Mouse (Mus musculus) E14TG2a.4 (cell line): ENCODE measurements around the gene Gm28047.

Source experiments
- H3K27me3 ChIP-seq: 2 replicates; pipeline ENCODE4 v1.6.1; 2014; ENCODE audit warnings: low read length, control low read depth; ENCODE audit not compliant: insufficient read depth
- H3K36me3 ChIP-seq: 2 replicates; pipeline ENCODE4 v1.6.1; 2014; ENCODE audit warnings: low read length, control low read depth; ENCODE audit not compliant: insufficient read depth
- H3K4me1 ChIP-seq: replicated peaks from 2 replicates; pipeline ENCODE4 v1.6.1; 2014; ENCODE audit warnings: low read depth, low read length, control low read depth
- H3K4me3 ChIP-seq: replicated peaks from 2 replicates; pipeline ENCODE4 v1.5.1; 2014; ENCODE audit warnings: mild to moderate bottlenecking, low read length
- H3K9me3 ChIP-seq: 2 replicates; pipeline ENCODE4 v1.6.1; 2014; ENCODE audit warnings: low read length, control low read depth
- CTCF ChIP-seq: conservative IDR thresholded peaks from 2 replicates; pipeline ENCODE4 v1.5.1; 2014; ENCODE audit warnings: low read length
- NANOG ChIP-seq: IDR thresholded peaks from 2 replicates; pipeline ENCODE4 v1.6.1; 2014; ENCODE audit warnings: borderline replicate concordance, low read length, mixed read lengths
- POU5F1 ChIP-seq: IDR thresholded peaks from 2 replicates; pipeline ENCODE4 v1.6.1; 2014; ENCODE audit warnings: low read length, borderline replicate concordance

The Gm28047 gene

GRCm38 (mm10) chr15:102546677-102547427 lies 78.0 kb downstream of the Gm28047 start:
- H3K4me3 ChIP-seq: no peak overlapping the region
- H3K9me3 ChIP-seq: no peaks in the 10 kb centered on the region
- TF ChIP-seq NANOG: no peak
- no peak for TF ChIP-seq CTCF
- TF ChIP-seq POU5F1: no peak
- peaks cover 49% of the 10 kb centered on the region for H3K36me3 ChIP-seq
- H3K27me3 ChIP-seq: no peaks in the 10 kb centered on the region
- H3K4me1 ChIP-seq: no peaks in the 10 kb centered on the region

GRCm38 (mm10) chr15:102546246-102546645 lies 78.6 kb downstream of the Gm28047 start:
- Histone ChIP-seq H3K4me1 (no peaks in the 10 kb centered on the region), H3K27me3 (no peaks in the 10 kb centered on the region), H3K4me3 (no peak overlapping the region), H3K36me3 (peaks cover 45% of the 10 kb centered on the region), H3K9me3 (no peaks in the 10 kb centered on the region)
- TF ChIP-seq CTCF (no peak), POU5F1 (no peak), NANOG (no peak)

GRCm38 (mm10) chr15:102544801-102545200 lies 80.1 kb downstream of the Gm28047 start:
- H3K27me3 ChIP-seq: no peaks in the 10 kb centered on the region
- H3K4me1 ChIP-seq: peaks cover 8% of the 10 kb centered on the region; the same call in 1 of the 2 replicates
- TF ChIP-seq CTCF: no peak
- TF ChIP-seq POU5F1: no peak
- H3K9me3 ChIP-seq: no peaks in the 10 kb centered on the region
- H3K36me3 ChIP-seq: peaks cover 49% of the 10 kb centered on the region
- H3K4me3 ChIP-seq: no peak overlapping the region

GRCm38 (mm10) chr15:102533926-102534325 lies 90.9 kb downstream of the Gm28047 start:
- H3K4me3 ChIP-seq: no peak overlapping the region
- no peaks in the 10 kb centered on the region for H3K9me3 ChIP-seq
- H3K36me3 ChIP-seq: peaks cover 64% of the 10 kb centered on the region
- H3K27me3 ChIP-seq: no peaks in the 10 kb centered on the region
- H3K4me1 ChIP-seq: no peaks in the 10 kb centered on the region
- TF ChIP-seq NANOG: no peak
- TF ChIP-seq CTCF: no peak
- TF ChIP-seq POU5F1: no peak

DNA sequence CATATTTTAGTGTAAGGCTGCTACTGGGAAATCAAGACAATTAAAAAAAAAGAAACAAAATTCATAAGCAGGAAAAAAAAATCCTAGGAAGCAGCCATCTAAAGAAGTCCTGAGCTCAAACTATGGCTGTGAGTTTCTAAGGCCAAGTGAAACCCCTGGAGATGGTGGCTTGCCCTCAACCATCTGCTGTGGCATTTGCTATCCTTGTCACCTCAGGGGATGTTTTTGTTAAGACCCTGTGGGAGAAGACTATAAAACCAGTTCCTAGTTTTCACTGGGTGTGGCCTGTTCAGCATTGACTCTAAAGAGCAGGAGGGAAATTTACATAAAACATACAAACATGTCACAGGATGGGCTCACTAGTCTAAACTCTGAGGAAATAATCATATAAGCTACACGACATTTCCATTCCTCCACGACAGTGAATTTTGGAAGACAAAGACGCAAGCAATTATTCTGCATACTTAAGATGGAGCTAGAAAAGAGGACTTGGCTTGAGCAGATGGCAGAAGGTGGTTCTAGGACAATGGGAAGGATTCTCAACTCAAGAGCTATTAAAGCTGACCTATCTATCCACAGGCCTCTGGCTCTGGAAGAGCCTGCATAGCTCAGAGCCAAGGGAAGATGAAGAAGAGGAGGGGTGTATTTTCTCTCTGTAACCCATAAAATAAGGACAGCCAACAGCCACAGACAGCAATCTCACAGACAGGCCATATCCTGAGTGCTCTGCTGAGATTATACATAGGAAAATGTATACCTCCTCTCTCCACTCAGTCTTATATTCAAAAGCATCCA lies 92.6 kb downstream of the Gm28047 start:
- TF ChIP-seq CTCF: no peak
- TF ChIP-seq NANOG: no peak
- no peak for TF ChIP-seq POU5F1
- peaks cover 74% of the 10 kb centered on the region for H3K36me3 ChIP-seq

DNA sequence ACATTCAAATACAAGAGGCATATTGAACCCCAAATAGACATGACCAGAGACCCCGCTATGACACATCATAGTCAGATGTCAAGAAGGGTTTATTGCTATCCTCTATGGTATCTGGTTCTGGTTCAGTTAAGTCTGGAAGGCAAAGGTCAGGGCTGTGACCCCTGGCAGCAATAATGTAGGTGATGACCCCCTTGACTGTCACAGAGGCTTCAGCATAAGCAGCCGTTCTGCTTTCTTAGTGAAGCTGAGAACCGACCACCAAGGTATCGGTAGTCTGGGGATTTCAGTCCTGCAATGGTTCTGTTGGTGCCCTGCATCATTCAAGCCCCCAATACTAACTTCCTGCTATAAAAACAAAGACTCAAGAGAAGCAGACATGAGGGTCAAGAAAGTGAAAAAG lies 93.3 kb downstream of the Gm28047 start:
- Histone ChIP-seq H3K36me3 (peaks cover 76% of the 10 kb centered on the region), H3K9me3 (no peaks in the 10 kb centered on the region), H3K27me3 (no peaks in the 10 kb centered on the region), H3K4me1 (no peaks in the 10 kb centered on the region; the same call in 1 of the 2 replicates), H3K4me3 (no peak overlapping the region)
- TF ChIP-seq POU5F1 (no peak), NANOG (no peak), CTCF (no peak)

More for the DNA sequence above, 92.6 kb downstream of the Gm28047 start:
- Histone ChIP-seq H3K4me3 (no peak overlapping the region), H3K9me3 (no peaks in the 10 kb centered on the region), H3K27me3 (no peaks in the 10 kb centered on the region), H3K4me1 (no peaks in the 10 kb centered on the region; the same call in 1 of the 2 replicates)

GRCm38 (mm10) chr15:102530566-102530965 lies 94.3 kb downstream of the Gm28047 start:
- Histone ChIP-seq H3K36me3 (peaks cover 75% of the 10 kb centered on the region), H3K4me1 (no peaks in the 10 kb centered on the region; the same call in 1 of the 2 replicates), H3K4me3 (no peak overlapping the region), H3K9me3 (no peaks in the 10 kb centered on the region), H3K27me3 (no peaks in the 10 kb centered on the region)
- no peak for TF ChIP-seq CTCF
- TF ChIP-seq POU5F1: no peak
- no peak for TF ChIP-seq NANOG

DNA sequence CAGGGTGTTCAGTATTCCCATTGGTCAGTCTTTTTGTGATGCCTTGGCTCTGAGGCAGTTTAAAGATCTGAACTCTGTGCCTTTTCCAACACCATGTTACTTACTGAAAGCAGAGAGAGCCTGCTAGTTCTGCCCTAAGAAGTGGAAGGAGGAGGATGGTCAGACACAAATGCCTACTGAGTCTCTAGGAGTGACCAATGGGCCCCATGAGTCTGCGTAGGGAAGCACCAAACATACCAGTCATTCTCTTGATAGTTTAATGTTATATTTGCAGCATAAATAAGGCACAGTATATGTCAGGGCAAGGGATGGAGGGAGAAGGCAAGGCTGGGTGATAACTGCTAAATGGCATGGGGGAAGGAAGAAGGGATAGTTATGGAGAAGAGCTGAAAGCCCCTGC lies 96.5 kb downstream of the Gm28047 start:
- Histone ChIP-seq H3K4me1 (peaks cover 8% of the 10 kb centered on the region), H3K36me3 (peaks cover 82% of the 10 kb centered on the region), H3K4me3 (no peak overlapping the region), H3K27me3 (no peaks in the 10 kb centered on the region), H3K9me3 (no peaks in the 10 kb centered on the region)
- no peak for TF ChIP-seq POU5F1
- no peak for TF ChIP-seq CTCF
- TF ChIP-seq NANOG: no peak

GRCm38 (mm10) chr15:102527936-102528335 lies 96.9 kb downstream of the Gm28047 start:
- TF ChIP-seq NANOG (no peak), CTCF (peak; percentile 88), POU5F1 (no peak)
- Histone ChIP-seq H3K9me3 (no peaks in the 10 kb centered on the region), H3K36me3 (peaks cover 80% of the 10 kb centered on the region), H3K4me1 (peaks cover 8% of the 10 kb centered on the region), H3K27me3 (no peaks in the 10 kb centered on the region), H3K4me3 (no peak overlapping the region)
